Mouse (Mus musculus): Measurements from ENCODE around the gene Cbfb.
"Not testable (repeated sequence)": the region's sequence is repeated elsewhere in the genome, so short reads cannot be mapped to it uniquely, and the experiment has no call there.

The Cbfb gene

GRCm38 (mm10) chr8:105170381-105171115, at the start of gene Cbfb:
Cbfb (plus strand) TSS chr8:105170674.
- DNase-seq, result peak; percentile 98 to 99

- no peak for DNase-seq
Observed at GRCm38 (mm10) chr8:105129864-105130263, 40.6 kb upstream of the Cbfb start.

- no peak for DNase-seq
Observed at GRCm38 (mm10) chr8:105131509-105131908, 39.0 kb upstream of the Cbfb start, which contains the start of gene Ces4a. Ces4a (plus strand) TSS chr8:105131800.

- DNase-seq, result peak; percentile 66 to 83
Observed at GRCm38 (mm10) chr8:105138423-105138822, 32.1 kb upstream of the Cbfb start.

- no peak for DNase-seq
Observed at GRCm38 (mm10) chr8:105142395-105142794, 28.1 kb upstream of the Cbfb start.

- no peak for DNase-seq
Observed at GRCm38 (mm10) chr8:105151654-105152053, 18.8 kb upstream of the Cbfb start.

GRCm38 (mm10) chr8:105152623-105153398, 17.7 kb upstream of the Cbfb start:
- peak; percentile 85 to 87 for DNase-seq

- DNase-seq, result no peak
Observed at GRCm38 (mm10) chr8:105154316-105154715, 16.2 kb upstream of the Cbfb start.

- DNase-seq, result no peak
Observed at GRCm38 (mm10) chr8:105155091-105155745, 15.3 kb upstream of the Cbfb start.

- peak; percentile 56 to 71 for DNase-seq
Observed at GRCm38 (mm10) chr8:105157555-105157954, 12.9 kb upstream of the Cbfb start.

- no peak for DNase-seq
Observed at GRCm38 (mm10) chr8:105158084-105158483, 12.4 kb upstream of the Cbfb start.

GRCm38 (mm10) chr8:105161121-105161652, 9.3 kb upstream of the Cbfb start:
- DNase-seq, result no peak

- no peak for DNase-seq
Observed at GRCm38 (mm10) chr8:105164272-105164902, 6.1 kb upstream of the Cbfb start.

- DNase-seq, result no peak
Observed at GRCm38 (mm10) chr8:105165191-105165590, 5.3 kb upstream of the Cbfb start.

- DNase-seq, result no peak
Observed at GRCm38 (mm10) chr8:105167116-105167515, 3.4 kb upstream of the Cbfb start.

GRCm38 (mm10) chr8:105169582-105169981, 892 bp upstream of the Cbfb start:
- no peak for DNase-seq

GRCm38 (mm10) chr8:105170041-105170380, 463 bp upstream of the Cbfb start:
- no peak for DNase-seq

GRCm38 (mm10) chr8:105171116-105172002, 885 bp downstream of the Cbfb start:
- peak; percentile 79 to 86 for DNase-seq

- no peak for DNase-seq
Observed at GRCm38 (mm10) chr8:105172003-105172362, 1.5 kb downstream of the Cbfb start.

- DNase-seq, result not testable (repeated sequence)
Observed at GRCm38 (mm10) chr8:105175287-105175686, 4.8 kb downstream of the Cbfb start.

- DNase-seq, result no peak
Observed at GRCm38 (mm10) chr8:105178211-105178800, 7.8 kb downstream of the Cbfb start.
